Mouse (Mus musculus): ENCODE results near the gene Cped1.

DNA sequence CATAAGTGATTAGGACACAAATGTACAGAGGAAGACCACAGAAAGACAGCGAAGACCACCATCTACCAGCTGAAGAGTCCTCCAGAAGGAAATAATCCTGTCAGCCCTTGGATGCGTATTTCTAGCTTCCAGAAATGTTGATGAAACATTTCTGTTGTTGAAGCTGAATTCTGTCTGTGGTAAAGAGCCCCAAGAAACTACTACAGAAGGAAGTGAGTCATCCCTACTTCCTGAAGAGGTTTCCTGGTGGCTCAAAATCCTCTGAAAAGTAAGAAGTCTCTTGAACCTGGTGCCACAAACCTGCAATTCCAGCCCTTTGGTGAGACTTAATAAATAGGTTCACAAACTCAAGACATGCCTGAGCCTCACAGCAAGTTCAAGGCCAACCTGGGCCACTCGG, 245.5 kb downstream of the Cped1 start:
- no peak for TF ChIP-seq CTCF (IDR thresholded peaks at IDR 0.05)
- TF ChIP-seq EP300 (IDR thresholded peaks at IDR 0.05), result no peak
